Mouse (Mus musculus) frontal cortex, postnatal 14 days (tissue): ENCODE data around the gene Ppargc1a.

Experiments
- DNase-seq, 2 experiments: peaks; one replicate each; pipeline ENCODE4 v3.0.0; 2022; ENCODE audit warnings: low spot score in 2 of 2

The Ppargc1a gene

DNA sequence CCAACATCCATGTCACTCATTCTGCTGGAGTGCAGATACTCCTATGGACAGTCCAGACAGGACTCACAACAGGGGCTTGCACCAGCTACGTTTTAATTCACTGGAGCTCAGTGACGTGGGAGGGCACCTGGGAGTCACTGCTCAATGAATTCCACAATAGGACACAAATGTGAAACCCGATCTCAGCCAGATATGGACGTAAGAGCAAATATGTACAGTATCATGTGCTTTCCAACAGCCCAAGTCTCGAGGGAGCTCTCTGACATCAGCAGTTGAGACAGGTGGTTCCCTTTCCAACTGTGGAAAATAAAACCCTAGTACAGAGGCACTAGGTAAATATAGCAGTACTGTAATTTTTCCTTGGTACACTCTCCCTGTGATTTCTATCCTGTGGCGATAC is at the start of gene Ppargc1a:
Gene Ppargc1a, minus strand, starts transcription at position 68 of the 400 bp plus-strand sequence.
- no peak for DNase-seq

DNA sequence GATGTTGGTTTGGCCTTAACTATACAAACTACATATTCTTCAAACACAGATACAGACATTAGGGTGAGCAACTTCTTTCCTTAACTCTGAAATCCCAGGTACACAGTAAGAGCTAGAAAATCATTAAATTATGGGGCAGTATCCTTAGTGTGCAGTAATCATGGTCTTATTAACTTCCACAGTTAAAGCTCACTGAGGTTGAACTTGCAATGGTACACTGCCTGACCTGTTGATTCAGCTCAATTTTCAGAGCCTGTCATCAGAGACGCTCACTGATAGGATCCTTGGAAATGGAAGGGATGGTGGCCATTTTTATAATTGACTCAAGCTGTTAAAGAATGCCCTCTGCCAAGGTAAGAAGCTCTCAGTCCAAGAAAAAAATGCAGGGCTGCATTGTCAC is 49.4 kb upstream of the Ppargc1a start:
- no peak for DNase-seq

DNA sequence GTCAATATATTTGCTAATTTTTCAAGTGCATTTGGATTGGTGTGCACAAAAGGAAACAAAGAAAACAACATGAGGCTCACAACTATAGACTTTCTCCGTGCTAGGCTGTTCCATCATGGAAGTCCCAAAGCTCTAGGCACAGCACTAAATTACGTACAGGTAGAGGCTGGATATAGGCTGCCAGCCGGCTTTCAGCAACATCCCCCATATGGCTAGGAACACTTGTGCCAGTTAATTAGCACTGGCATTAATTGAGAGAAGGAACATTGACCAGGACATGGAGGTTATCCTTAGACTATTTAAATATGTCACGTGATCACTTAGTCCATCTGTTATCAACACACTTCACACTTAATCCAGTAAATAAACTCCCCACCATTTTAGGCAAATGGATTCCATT is 44.5 kb upstream of the Ppargc1a start:
- no peak for DNase-seq

DNA sequence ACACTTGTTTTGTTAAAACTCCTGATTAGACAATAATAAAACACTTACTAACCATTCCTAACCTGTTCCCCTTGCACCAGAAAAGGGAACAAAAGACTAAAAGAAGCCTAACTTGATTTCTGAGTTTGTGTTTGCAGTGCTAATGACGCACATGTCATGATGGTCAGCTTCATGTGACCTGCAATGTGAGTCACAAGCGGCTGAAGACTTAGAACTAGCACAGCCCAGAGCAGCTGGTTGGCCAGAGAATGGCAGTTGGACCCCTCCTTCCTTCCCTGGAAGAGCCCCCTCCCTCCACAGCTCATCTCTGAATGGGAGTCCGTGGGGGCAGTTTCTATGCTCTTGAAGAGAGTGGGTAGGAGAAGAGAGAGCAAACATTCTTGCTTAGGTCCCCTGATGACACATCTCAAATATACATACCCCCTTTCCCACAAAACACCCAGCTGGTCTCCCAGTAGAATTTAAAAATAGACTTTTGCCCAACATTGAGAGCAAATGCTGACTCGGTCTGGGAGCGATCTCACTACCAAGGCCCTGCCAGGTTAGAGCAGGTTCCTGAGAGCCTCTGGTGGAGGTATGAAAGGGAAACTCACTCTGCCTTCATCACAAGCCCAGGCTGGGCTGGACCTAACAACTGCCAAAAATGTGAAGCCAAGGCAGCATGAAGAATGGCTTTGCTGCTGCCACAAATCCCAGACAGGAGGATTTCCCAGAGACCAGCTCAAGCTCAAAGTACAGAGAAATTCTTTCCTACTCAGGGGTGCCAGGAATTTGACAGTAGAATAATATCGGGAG is 40.4 kb upstream of the Ppargc1a start:
- no peak for DNase-seq

DNA sequence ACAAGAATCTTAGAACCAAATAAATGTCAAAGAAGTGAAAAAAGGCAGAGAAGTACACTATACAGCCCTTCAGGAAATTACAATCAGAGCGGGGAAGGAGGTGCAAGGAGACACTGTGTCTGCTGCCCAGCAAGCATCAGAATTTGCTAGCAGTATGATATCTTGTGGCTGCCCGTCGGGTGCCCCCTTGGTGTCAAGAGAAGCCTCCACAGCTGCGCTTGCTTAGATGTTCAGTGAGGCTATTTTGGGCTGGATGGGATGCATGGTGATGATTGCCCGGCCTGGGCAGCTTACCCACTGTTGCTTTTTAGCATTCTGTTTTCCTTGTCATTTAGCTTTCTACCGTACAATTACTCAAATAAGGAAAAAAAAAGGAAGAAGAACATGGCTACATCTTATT is 32.0 kb upstream of the Ppargc1a start:
- no peak for DNase-seq

DNA sequence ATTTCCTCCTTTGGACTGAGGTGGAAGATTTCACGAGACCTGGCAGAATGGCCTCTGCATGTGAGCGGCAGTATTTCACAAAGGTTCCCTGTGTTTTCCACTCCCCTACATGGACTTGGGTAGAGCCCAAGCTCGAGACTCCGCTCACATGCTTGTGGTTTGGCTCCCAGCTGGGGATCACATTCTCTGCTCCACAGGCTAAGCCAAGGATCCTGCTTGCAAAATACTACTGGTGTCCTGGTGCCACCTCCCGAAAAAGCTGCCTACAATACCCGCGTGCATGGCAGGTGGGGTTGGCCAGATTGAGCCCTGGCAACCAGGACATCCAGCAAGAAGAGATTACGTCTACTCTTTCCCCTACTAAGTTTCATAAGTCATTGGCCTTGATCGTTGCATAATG is 28.1 kb upstream of the Ppargc1a start:
- DNase-seq = no peak

DNA sequence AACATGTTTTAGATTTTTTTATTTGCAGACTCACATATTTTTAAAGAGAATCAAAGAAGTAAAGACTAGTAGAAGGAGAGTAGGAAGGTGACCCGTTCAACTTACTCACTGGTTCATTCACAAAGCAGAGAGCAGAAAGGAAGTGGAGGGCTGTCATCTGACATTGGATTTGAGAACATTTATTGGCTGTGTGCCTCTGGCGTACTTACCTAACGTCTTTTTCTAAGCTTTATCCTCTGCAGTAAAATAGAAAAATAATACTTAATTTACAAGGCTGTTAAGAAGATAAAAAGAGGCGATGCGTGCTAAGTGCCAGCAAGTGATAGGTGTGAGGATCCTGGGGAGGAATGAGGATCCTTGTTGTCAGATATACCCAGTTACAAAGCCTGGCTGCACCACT is 24.7 kb upstream of the Ppargc1a start:
- no peak for DNase-seq

DNA sequence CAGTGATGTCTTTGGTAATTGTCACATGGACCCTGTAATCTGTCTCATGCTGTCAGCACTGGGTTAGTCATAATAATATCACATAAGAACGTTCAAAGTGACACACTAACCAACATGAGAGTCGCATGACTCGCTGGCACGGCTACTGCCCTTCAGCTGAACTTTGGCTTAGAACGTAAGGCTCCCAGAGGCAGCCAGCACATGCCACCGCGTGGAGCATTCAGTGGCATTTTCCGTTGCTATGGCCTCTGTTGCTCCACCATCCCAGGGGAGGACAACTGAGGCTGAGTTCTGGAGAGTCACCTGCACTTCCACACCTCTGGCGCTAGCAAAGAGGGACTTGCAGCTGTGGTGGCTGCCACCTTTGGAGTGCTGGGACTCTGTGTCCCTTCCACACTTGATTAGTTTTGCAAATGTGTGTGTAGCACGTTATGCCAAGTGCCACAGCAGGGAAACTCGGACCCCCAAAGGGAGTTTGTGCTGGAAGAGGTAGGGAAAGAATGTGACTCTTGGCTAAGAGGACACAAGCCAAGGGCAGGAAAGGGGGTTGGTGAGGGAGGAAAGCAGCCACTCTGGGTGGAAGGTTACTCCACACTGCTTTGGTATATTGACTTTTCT is 24.1 kb upstream of the Ppargc1a start:
- no peak for DNase-seq

DNA sequence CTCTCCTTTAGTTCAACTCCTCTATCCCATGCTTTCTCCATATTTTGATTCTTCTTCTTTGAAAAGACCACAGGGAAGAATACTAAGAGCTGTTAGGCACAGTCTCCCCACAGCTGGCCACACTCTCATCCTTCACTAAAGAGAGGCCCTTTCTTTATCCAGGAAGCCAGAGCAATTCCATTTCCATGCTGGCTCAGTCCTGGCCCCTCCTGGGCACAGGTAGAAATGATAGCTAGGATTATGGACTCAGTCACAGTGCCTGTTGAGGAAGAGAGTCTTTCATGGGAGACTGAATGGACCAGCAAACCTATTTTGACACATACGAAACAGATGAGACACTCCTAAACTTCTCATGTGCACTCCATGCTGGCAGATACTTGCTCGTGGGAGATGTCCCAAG is 18.7 kb upstream of the Ppargc1a start:
- no peak for DNase-seq

DNA sequence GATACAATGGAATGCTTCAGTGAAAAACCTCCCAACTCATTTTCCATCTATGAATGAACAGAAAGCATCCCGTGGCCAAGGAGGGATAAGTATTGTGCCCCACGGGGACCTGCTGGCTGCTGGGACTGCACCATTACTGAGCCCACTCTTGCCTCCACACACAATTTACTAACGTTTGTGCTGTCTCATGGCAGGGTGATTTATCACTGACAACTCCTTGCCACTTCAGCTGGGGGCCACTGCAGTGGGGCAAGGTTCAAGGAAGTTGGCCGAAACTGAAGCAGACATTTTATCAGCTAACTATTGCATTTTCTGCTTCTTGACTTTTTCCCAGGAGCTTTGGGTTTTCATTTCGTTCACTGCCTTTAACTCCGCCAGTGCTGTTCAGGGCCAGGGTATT is 17.5 kb upstream of the Ppargc1a start:
- no peak for DNase-seq

DNA sequence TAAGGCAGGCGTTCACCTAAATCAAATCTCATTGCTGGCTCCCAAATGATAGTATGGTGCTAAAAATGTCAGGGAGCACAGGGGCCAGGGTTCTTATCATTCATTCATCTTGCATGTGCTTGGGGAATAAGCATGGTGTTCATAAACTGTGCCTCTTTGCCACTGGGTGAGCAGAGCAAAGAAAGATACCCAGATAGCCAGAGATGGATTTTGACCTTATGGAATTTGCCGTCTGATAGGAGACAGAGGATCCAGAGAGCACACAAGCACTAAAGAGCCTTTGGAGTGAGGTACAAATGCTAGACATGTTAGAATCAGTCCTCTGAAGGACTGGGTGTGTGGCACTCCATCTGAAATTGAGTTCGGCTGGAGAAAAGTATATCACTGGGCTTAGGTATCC is 16.7 kb upstream of the Ppargc1a start:
- DNase-seq = no peak

DNA sequence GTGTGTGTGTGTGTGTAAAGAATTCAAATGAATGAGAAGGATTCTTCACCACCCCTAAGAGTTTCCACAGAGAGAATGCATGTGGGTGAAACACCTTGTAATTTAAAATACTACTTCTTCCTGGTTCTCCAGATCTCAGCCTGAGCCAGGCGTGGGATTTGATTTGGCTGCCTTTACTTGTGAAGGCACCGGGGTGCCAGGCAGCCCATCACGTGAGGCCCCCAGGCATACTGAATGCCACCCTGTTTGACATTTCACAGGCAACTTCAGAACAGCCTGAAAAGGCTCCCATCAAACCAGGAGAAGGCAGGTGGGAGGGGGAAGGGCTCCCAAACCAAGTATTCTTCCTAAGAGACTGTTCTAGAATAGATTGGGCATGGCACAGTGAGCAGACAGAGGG is 16.1 kb upstream of the Ppargc1a start:
- DNase-seq = no peak

DNA sequence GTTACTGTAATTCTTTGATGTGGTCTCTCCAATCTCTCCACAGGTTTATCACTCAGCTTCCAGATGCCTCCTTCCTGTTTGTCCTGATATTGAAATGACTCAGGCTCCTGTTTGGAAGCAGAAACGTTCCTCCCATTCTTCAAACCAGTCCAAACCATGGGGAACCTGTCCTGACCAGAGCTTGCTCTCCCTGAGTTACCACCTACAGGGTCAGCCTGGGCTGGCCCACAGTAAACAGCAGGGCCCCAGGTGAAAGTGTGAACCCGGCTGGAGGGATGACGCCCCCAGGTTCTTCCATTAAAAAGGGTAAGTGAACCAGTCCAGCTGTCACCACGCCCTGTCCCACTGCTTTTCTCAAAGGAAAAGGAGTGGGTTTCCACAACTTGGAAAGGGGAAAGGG is 15.5 kb upstream of the Ppargc1a start:
- DNase-seq = no peak

DNA sequence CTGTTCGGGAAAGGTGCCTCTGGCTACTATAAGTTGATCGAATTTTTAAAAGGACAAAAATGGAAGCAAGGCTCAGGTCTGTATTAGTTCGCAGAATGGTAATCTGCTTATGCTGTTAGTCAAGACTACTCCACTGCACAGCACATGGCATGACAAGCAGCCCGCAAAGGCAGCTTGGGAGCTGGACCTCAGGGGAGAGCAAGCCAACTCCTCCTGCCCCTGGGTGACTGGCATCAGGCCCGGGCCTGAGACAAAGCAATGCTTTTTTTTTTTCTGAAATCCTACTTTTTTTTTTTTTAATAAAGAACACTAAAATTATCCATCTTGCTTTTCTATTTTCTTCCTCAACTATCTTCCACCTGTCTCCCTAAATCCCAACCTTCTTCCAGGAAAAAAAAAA is 15.1 kb upstream of the Ppargc1a start:
- no peak for DNase-seq

DNA sequence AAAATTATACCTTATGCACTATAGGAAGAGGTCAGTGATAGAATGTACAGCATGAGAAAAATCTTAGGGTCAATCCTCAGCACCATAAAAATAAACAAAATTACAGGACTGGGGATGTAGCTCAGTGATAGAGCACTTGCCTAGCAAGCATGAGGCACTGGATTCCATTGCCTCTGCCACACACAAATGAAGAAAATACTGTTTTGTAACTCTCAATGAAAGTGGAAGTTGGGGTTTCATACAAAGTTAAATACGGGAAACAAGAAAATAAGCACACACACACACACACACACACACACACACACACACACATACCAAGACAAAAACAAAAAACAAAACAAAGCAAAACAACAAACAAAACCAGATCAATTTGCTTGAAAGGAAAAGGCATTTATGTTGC is 10.1 kb upstream of the Ppargc1a start:
- DNase-seq = no peak

DNA sequence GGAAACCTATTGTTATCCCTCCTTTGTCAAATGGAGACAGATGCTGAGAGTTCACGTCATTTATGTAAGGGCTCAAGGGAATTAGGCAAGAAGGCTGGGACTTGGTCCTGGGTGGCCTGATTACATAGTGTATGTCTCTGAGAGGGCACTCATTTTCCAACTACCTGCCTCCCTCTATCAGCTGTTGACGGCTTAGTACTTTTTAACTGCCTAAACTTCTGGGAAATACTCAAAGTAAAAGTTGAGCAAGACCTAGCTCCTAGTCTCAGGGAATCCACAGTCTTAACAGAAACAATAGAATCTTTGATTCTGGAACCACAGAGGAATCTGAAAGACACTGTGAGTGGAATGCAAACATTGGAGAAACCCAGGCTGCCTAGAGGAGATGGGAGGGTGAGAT is 6.2 kb upstream of the Ppargc1a start:
- no peak for DNase-seq

DNA sequence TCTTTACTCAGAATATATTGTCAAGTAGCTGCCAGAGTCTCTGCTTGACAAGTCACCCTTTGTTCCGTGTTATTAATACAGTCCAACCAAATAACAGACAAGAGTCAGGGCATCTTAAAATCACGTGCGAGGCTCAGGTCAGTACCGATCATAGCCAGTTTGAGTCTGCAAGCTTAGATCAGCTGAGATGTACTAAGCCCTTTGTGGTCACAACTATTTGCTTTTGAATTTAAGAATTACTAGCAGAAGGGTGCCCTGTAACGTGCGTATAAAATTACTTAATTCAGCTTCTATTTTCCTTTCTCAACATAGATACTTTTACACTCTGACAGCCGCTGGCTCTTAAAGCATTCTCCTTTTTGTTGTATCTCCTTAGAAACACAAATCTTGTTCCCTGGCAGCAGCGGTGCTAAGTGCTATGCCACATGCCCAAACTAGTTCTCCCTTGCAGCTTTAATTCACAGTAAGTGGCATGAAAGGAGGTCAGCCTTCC is 718 bp upstream of the Ppargc1a start:
- DNase-seq = no peak

DNA sequence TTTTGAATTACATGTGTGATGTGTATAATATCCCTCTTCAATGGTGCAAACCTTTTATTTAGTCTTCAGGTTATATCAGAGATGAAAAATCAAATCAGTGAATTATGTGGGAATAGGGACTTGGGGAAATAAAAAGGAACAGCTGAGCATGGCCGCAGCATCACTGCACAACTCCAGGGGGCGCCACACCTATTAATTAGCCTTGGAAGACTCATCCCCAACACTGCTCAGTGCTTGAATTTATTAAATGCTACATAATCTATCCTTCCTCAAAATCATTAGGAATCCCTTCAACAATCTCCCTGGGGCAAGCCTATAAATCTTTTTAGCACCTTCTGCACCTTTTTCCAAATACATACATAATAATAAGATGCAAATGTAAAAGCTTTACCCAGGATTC is 1.9 kb downstream of the Ppargc1a start:
- no peak for DNase-seq

DNA sequence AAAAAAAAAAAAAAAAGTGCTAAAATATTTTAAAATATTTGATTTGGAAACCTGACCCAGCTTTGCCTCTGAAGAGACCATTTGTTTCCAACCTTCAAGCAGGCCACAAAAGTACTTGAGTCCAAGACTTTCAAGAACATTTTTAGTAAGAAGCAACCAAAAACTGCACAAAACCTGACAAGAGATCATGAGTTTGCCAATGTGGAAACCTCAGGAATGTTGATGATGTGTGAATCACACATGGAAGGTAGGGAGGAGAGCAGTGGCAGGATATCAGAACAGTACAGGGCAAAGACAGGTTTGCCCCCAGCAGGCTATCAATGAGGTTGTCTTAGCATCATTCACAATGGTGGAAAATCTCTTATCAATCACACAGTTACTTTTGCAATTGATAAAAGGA is 2.5 kb downstream of the Ppargc1a start:
- no peak for DNase-seq

DNA sequence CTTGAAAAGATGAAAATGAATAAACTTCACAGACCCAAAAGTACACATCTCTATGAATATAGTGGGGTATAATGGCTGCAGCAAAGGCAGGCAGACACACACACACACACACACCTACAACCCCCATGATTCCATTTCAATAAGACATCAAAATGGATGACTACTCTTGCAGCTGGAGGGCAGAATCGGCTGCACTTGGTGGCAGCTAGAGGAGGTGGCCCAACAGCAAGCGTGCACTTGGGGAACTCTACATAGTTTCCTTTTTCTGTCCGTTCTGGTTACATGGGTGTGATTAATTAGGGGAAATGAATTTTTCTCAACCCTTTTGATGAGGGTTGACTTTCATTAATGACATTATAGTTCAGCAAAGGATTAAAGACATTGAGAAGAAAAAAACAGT is 4.0 kb downstream of the Ppargc1a start:
- no peak for DNase-seq

DNA sequence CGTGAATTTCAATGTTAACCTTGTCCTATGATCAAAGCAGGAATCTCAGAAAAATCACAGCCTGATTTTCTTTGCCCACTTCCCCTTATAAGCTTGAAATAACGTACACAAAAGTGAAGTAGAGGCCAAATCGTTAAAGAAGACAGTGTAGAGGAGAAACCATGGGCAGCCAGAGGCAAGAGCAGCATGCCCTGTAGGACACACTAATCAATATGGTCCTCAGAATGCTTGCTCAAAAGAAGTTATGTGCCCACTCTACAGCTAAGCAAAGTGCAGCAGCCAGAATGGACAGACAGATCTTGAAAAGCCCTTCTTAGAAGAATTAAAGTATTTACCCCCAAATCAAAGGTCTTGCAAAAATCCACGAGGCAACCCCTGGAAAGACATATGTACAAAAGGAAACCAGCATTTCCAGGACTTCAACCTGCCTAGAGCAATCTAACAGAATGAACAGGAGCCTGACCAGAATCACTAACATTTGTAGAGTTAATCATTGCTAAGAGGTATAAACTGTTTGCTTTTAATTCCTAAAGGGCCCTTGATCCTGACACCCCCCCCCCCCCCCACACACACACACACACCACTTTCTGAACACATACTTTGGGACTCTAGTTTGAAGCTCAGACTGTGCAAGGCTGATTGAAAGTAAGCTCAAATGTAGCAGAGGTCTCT is 9.8 kb downstream of the Ppargc1a start:
- DNase-seq = no peak

DNA sequence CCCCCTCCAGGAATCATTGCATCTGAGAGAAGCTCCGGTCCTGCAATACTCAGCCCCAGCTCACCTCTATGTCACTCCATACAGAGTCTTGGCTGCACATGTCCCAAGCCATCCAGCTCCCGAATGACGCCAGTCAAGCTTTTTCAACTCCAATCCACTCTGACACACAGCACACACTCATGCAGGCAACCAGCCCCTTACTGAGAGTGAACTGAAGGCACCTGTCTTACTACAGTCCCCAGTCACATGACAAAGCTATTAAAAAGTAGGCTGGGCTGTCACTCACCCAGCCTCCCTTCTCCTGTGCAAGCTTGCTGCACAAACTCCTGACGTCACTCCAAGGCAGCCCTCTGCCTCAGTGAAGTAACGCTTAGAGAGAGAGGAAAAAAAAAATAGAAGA is 13.9 kb downstream of the Ppargc1a start:
- DNase-seq = peak in 1 of 2 experiments; percentile 20

DNA sequence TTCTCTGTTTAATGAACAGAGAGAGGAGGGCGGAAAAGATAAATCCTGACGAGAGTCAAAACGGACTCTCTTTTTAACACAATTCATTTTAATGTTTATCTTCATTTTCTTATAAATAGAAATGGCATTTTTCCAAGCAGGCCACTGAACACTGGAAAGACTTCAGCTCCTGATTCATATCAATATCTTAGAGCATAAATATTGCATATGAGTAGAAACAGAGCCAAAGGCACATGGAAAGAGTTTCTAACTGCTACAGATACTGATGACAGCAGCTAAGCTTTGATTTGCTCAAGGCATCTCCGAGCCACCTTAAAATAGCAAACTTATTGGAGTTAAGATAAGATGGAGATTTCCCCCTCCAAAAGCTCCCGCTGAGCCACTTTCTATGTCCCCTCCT is 14.3 kb downstream of the Ppargc1a start:
- no peak for DNase-seq
